Mouse (Mus musculus) urinary bladder, postnatal 25 days (tissue): ENCODE measurements around the gene Foxp2.

Source experiments
- DNase-seq: peaks from one replicate; pipeline ENCODE4 v3.0.0; 2022; ENCODE audit warnings: low spot score

Gene Foxp2

GRCm38 (mm10) chr6:15120916-15121315, 219.8 kb downstream of the Foxp2 start:
- DNase-seq: no peak

GRCm38 (mm10) chr6:15121339-15121738, 220.2 kb downstream of the Foxp2 start:
- DNase-seq: no peak

DNA sequence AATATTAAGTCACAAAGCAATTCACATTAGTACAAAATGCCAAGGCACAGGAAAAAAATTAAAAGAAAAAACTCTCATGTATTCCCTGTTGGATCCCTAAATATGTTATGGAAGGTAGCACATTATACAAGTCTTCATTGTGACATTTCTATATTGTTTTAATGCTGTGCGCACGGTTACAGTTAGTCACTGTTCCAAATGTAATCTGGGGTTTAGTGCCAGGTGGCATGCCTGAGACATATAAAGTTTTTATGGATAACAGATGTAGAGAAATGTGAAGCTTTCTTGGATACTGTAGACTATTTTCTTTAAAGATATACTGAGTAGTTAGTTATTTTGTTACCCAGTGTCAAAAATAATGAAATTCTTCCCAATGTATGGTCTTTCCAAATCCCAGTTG, 229.0 kb downstream of the Foxp2 start:
- DNase-seq: no peak

DNA sequence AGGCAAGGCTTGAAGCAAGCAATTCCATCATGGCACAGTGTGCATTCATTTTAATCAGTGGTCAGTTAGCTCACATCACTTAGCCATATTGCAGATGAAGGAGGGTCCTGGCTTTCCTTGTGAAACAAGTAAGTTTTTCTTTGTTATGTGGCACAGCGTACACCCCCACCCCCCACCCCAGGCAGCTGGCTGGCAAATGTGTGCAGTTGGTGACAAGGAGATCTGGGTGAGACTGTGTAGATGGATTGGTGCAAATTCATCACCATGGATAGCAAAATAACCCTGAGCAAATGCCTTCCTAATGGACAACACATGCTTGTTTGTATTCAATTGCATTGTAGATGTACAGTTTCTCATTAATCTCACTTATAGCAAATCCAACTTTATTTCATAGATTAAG, 240.9 kb downstream of the Foxp2 start:
- no peak for DNase-seq

- no peak for DNase-seq
Measured at GRCm38 (mm10) chr6:15151619-15152018, 250.5 kb downstream of the Foxp2 start.

GRCm38 (mm10) chr6:15163508-15164053, 262.4 kb downstream of the Foxp2 start:
- no peak for DNase-seq

GRCm38 (mm10) chr6:15176754-15177153, 275.6 kb downstream of the Foxp2 start:
- no peak for DNase-seq

DNA sequence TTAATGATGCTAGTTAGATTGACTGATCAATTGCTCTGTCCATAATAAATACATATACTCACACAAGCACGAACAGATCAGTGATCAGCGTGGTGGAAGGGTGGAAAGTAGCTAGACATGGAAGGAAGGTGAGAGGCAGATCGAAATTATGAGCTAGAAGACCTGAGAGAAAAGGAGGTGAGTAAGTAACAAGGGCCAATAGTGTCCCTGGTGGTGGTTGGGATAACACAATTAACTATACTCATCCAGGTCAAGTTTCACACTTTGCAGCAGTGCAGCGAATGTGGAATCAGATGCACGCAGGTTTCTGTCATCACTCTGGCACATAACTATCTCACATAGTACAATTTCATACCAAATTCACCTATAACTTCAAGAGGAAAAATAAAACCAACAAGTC, 291.7 kb downstream of the Foxp2 start:
- DNase-seq: no peak

DNA sequence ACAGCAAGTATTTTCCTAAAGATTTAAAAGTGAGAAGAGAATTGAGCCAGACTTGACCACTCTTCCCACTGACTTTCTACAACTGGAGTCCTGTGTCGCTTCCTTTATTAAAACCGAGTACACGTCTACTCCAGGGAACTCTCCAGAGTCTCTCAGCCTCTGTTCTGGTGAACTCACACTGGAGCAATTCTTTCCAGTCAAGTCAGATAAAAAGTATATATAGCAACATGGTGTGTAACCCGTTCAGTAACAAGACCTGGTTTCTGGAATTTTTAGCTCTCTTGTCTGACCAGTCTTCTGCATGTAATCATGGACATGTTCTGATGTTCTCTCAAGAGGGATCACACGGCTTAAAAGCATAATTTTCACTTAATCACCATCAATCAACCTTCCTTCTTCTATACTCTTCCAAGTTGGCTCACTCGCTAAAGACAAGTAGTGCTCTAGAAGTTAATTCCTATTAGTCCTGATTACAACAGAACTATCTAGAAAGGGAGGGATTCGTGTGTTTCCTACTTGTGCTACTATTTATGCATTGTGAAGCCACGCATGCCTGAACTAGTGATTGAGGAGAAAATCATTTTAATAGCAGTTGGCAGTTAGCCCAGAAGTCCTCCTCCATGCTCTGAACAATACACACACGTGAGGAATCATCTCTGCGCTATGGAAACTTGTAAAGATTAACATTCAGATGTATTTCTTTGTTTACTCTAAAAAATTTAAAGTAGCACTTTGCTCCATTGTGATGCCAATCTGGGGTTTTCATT, 341.2 kb downstream of the Foxp2 start:
- DNase-seq: no peak

GRCm38 (mm10) chr6:15257393-15257792, 356.2 kb downstream of the Foxp2 start:
- no peak for DNase-seq

DNA sequence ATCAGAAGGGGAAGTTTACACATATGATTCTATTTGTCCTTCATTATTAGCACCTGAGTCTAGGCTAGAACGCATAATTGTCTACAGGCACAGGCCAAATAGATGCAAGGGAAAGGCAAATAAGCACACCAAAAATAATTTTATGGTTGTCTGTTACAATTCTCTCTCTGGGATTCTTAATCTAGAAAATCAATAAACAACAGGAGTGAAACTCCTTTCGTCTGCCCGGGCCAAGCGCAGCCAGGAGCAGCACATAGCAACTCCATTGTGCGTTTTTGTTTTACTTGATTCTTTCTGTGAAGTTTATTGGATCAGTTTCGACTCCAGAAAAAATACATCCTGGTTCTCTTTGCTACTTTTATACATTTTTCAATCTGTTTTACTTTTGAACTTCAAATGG, 356.7 kb downstream of the Foxp2 start:
- no peak for DNase-seq

DNA sequence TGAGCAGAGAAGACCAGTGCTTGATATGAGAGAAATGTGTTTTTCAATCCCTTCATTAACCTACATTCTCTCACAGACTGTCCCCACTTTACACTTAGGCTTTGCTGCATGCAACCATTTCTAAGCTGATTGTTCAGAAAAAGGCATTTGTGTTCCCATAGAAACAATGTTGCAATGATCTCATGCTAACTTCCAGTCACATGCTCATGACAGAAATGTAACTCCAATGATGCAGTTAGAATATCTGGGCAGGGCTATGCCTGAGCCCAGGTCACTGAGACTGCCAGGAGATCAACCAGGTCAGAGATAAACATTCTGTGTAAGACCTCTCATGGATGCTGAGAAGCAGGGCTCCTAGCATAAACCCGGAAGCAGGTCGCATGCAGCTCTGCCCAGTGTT, 367.0 kb downstream of the Foxp2 start:
- no peak for DNase-seq

- no peak for DNase-seq
Measured at GRCm38 (mm10) chr6:15285213-15285612, 384.1 kb downstream of the Foxp2 start.

DNA sequence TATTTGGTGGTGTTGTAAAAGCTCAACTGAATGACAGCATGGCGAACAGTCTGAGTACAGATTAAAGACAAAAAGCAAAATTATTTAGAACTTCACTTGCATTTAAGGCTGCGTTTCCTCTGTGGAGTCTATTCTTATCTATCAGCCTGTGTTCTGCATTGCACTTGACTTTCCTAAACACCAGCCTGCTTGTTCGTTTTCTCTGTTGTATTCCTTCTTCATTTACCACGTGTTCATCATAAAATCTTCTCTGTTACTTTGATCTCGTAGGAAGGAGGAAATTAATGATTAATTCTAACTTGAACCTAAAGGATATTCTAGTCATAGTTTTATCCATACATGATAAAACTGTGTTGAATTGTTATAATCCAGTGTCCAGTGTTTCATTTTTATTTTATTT, 392.9 kb downstream of the Foxp2 start:
- no peak for DNase-seq

DNA sequence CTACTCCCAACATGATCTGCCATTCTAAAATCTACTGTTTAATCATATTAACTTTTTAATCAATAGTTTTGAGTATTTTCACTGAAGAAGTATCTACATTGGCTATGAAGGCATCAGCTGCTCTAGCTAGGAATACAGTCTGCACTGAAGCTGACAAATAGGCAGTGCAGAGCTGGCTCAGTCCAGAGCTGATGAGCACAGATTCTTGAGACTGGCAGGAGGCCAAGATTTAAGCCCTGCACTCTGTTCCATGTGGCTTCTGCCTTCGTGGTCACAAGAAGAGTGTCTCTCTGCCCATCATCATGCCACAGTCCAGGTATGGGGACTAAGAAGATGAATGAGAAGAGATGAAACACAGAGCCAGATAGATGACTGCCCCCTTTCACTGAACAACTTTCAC, 398.1 kb downstream of the Foxp2 start:
- DNase-seq: no peak

DNA sequence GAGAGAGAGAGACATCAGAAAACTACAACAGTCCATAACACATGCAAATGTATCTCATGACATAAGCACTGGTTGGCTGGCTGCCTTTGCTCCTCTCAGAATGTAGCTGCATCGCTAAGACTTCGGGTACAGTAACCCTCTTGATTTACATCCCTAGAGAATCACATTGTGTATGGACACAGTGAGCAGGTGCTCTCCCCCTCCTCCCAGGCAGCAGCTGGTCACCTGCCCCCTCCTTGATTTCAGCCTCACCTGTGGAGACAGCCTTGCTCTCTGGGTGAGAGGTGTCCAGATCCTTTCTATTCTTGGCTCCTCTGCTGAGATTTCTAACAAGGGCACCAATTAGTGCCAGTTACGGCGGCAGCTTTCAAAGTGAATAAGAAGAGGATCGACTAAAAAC, 409.5 kb downstream of the Foxp2 start:
- DNase-seq: no peak

DNA sequence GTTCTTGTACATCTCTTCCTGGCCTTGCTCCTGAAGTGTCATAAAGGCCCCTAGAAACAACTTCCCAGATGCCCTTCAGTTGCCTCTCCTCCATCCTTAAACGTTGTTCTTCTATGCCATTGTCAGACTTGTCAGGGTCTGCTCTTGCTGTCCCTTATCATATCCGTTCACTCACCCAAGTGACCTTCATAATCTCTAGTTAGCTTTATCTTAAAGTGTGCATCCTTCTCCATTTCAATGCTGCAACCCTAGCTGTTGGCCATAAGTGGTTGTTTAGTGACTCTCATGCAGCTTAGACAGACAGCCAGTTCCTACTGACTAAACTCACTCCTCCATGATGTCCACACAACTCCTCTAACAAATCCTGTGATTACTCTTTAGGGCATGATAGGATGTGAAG, 415.8 kb downstream of the Foxp2 start:
- DNase-seq: no peak

DNA sequence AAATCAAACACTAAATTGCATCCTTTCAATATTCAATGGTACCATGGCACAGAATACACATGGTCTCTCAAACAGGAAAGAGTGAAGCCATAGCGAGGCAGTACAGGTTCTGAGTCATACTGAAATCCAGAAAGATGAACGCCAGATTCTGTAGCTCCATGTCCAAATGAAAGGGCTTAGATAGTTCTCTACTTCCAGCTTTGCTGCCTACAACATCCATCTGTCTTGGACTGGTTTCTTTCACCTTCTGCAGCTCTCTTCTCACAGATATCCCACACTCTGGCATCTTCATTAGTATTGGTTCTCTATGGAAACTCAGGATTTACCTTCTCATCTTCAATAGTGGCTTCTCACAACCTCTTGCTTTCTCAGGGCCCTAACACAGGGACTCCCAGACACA, 417.2 kb downstream of the Foxp2 start:
- no peak for DNase-seq

- no peak for DNase-seq
Measured at GRCm38 (mm10) chr6:15321551-15321974, 420.4 kb downstream of the Foxp2 start.

DNA sequence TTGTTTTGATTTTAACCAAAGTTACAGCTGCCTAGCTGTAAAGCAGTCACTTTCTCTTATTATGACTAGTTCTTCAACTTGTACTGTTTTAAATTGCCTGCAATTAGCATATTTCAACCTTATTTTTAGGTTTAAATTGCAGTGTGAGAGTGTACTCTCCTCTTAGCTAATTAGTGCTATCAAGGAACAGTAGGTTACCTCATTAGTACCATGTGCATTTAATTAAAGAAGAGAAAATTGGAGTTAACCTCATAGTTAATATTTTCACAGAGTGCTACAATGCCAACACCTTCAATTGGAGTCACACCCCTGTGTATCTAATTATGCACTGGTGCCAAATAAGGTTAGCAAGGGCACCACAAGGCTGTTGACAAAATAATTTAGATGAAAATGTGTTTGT, 421.9 kb downstream of the Foxp2 start:
- DNase-seq: no peak

GRCm38 (mm10) chr6:15347705-15348104, 446.6 kb downstream of the Foxp2 start:
- no peak for DNase-seq

GRCm38 (mm10) chr6:15355852-15356251, 454.7 kb downstream of the Foxp2 start:
- DNase-seq: no peak

DNA sequence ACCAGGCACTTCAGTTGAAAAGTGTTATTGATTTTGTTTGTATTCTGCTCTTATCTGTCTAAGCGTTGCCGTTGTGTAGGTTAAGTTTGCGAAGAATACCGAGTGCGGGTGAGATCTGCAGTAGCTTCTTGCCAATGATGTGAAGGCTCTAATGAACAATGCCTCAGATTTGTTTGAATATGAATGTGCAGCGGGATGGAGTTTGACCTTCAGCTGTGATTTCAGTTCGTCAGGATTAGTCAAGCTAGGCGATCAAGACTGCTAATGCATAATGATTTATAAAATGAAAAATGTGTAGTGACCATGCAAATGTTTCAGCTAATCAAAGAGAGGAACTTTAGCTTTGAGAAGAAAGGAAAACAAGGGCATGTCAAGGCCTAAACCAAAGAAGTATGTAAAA, 469.1 kb downstream of the Foxp2 start:
- no peak for DNase-seq

DNA sequence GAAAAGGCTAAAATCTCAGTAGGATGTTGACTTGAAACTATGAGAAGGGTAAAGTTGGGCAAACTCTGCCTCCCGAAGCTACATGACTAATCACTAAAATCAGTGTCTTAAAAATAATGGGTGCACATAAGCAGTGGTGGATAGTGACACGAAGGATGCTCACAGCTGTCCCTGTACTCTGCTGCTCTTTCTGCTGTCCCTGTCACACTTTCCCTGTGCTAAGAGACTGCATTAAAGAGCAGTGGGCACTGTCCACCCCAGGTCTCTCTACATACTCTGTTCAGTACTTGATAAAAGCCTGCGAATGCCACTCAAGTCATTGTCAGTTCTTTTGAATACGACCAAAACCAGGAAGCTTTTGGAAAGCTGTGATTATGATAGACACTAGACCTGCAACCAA, 469.7 kb downstream of the Foxp2 start:
- no peak for DNase-seq
